Mouse (Mus musculus) olfactory bulb, adult 2 months (tissue): ENCODE measurements around the gene Vps72. TPM values are rescaled to one million over a fixed set of nuclear protein-coding genes. Genes with fewer than 3 reads are reported as not detected.

ENCODE experiments used
- H3K27ac ChIP-seq: fragments of 200-500 bp; 2 replicates; pipeline ENCODE4 v1.5.1; 2012; ENCODE audit warnings: low read depth, low read length; ENCODE audit not compliant: insufficient read depth
- H3K4me1 ChIP-seq: fragments of 200-500 bp; 2 replicates; pipeline ENCODE4 v1.6.1; 2012; ENCODE audit warnings: low read length; ENCODE audit not compliant: control insufficient read depth, insufficient read depth
- H3K4me3 ChIP-seq: fragments of 200-500 bp; 2 replicates; pipeline ENCODE4 v1.5.1; 2012; ENCODE audit warnings: mild to moderate bottlenecking, low read depth, low read length, moderate library complexity; ENCODE audit not compliant: insufficient read depth
- CTCF ChIP-seq: fragments of 200-500 bp; IDR thresholded peaks from 2 replicates; pipeline ENCODE4 v1.5.1; 2012; ENCODE audit warnings: low read depth, mild to moderate bottlenecking, low read length, moderate library complexity; ENCODE audit not compliant: insufficient read depth
- POLR2A ChIP-seq: fragments of 200-500 bp; IDR thresholded peaks from 2 replicates; pipeline ENCODE4 v1.6.1; 2012; ENCODE audit warnings: mild to moderate bottlenecking, low read depth, low read length, moderate library complexity; ENCODE audit not compliant: insufficient read depth
- WGBS: fragments of 180-500 bp; shearing (Covaris S2); methylation state at CpG from one replicate; pipeline ENCODE4 v1.1.7; 2018; 5-methylcytosine and 5-hydroxymethylcytosine counted together
- polyA plus RNA-seq: library from polyadenylated mRNA; stranded (reverse); fragments of >200 nt; gene quantifications from 2 replicates; pipeline ENCODE4 v1.2.4, GENCODE M21; 2012; ENCODE audit warnings: low replicate concordance; ENCODE audit not compliant: missing spikeins, insufficient read depth, insufficient read length

The Vps72 gene
- polyA plus RNA-seq, 1 experiment: not detected

DNA sequence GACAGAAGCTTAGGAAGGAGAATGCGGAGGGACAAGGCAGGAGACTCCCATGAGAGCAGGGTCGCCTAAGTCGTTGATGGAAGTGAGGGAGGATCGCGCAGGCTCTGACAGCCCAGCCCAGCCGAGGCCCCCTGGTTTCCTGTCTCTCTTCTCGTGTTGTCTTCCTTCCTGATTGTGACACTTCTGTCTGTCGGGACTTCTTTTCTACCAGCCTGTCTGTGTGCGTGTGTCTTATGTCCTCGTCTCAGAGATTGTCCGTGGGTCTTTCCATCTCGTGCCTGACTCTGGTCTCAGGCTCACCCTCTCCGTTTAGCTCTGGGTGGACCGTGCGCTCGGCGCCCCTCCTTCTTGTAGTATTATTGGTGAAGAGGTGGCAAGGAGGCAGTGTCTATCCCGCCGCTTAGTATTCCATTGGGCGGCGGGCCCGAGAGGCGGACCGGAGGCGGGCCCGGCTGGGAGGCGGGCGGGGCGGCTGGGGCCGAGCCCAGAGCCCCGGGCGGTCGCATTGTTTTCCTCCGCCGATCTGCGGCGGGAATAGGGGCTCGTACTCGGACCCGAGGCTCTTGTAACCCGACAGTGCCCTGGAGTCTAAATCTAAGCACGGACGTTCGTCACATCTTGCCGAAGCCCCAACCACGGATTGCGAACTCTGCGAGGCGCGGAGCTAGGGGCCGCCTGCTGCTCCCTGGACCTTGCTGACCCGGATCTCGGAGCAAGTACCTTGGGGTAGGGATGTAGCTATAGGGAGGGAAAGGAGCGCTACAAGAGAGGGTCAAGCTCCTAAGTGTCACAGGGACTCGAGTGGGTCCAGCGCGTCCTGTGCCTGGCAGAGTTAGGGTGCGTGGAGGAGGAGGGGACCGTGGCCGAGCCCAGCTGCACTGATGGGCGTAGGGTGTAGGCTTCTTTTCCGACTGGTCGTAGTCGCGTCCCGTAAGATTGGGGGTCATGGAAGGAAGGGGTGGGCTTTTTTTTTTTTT is 49.5 kb downstream of the Vps72 start, which contains the start of gene Sema6c:
Gene Sema6c, plus strand, starts transcription at position 471 of the 977 bp plus-strand sequence.
- TF ChIP-seq CTCF (no peak), POLR2A (peak; percentile 44)
- H3K4me1 ChIP-seq: peaks cover 29% of the 10 kb centered on the region
- H3K4me3 ChIP-seq: peak within 1 kb of the TSS; percentile 84
- 0 out of 2 replicates have a peak within 1 kb of the TSS, but pooled peaks have one; percentile 17 for H3K27ac ChIP-seq
- WGBS: under 1% methylated on average over 66 of the region's 66 CpGs

DNA sequence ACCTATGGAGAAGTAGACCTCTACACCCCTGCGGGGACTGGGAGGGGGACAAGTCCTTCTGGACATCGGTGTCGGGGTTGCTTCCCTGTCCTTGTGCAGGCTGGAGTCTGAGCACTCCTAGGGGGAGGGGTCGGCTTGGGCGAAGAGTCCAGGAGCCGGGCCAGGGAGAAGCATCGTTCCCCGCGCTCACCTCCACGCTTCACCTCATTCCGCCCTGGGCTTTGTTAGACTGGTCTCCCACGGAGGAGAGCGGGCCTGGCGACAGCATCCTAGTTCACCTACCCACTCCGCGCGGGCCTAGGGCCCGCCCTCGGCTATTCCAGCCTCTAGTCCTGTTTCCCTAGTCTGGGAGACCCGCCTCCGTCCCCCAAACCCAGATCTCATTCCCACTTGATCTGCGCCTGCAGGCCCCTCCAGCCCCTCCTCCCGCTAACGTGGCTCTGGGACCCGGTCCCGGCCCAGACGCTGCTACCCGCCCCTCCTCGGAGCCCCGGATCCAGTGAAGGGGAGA is 50.3 kb downstream of the Vps72 start:
- WGBS: under 1% methylated on average over 30 of the region's 30 CpGs
- Histone ChIP-seq H3K4me1 (peaks cover 29% of the 10 kb centered on the region), H3K4me3 (peak overlapping the region; percentile 84), H3K27ac (0 out of 2 replicates have a peak overlapping the region, but pooled peaks have one; percentile 17)
- TF ChIP-seq POLR2A: no peak

DNA sequence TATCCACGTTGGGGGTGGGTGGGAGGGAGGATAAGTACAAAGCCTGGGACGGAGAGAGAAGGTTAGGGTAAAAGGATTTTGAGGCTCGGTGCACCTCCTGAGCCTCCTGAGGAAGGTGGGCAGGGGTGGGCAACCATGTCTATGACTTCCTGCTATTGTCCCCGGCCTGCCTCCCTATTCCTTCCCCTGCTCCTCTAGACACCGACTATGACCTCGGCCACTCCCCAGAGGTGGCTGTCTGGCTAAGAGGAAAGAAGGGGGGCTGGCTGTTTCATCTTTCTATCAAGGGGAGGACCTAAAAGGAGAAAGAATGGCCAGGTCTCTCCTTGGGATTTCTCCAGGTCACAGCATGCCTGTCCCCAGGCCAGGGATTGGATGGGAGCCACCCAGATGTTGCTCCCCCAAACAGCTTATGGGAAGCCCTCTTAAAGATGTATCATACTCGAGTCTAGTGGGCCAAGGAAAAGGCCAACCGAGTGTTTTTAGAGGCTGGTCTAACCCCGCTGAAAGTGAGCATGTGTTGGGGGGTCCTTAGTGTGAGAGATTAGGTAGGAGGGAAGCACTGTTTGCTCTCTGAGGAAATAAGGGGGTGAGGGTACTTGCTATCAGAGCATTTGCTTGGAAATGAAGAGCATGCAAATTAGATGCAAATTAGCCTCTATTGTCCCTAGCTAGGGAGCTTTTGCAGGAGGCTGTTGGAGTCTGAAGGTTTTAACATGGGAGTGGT is 51.0 kb downstream of the Vps72 start:
- peaks cover 29% of the 10 kb centered on the region for H3K4me1 ChIP-seq
- H3K4me3 ChIP-seq: peak overlapping the region; percentile 84
- TF ChIP-seq POLR2A (no peak), CTCF (no peak)
- H3K27ac ChIP-seq: peak overlapping the region; percentile 15; the same call in 1 of the 2 replicates
- WGBS: 12% methylated on average over 9 of the region's 9 CpGs

DNA sequence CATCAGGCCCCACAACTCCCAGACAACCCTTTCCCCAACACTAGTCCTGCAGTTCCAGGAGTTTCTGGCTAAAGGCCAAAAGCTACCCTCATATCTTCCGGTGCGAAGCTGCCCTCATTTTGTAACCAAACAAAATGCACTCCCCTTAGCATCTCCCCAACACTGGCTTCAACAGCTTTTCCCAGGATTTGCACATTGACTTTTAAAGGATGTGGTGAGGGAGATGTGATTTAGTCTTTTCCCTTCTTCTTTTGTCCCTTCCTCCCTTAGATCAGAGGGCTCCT is 51.5 kb downstream of the Vps72 start:
- TF ChIP-seq POLR2A: no peak
- TF ChIP-seq CTCF: no peak
- Histone ChIP-seq H3K4me1 (peaks cover 29% of the 10 kb centered on the region), H3K4me3 (no peak overlapping the region), H3K27ac (peak overlapping the region; percentile 15; the same call in 1 of the 2 replicates)
- WGBS: 35% methylated on average over 2 of the region's 2 CpGs

DNA sequence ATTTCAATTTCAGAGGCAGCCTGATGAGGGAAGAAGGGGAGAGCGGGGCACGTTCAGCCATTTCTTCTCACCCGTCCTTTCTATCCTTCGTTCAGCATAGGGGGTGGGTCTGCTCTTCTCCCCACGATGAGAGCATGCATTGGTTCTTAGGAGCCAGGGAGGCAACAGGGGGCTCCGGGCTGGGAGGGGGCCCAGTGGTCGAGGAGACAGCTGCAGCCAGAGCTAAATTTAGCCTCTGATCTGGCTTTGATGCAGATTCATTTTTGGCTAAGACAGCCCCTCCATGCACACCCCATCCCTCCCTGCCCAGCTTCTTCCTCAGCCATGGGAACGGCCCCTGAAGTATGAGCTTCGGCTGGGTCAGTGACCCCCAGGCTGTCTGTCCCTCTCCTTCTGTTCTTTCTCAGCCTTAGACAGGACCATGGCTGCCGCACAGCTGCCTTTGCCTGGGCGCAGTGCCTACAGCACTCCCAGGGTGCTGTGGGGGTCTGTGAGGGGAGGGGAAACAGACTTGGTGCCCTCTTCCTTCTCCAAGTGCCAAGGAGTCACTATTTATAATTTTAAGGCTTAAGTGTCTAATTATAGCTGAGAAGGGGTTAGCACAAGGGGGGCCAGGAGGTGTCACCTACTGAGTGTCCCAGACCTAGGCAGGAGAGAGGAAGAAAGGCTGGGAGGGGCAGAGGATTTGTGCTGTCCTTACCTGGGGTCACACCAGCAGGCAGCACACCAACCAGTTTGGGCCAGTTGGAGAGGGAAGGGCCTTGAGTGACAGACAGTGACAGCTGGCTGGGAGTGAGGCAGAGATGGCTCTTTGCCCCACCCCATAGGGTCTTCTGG is 52.8 kb downstream of the Vps72 start:
- no peak overlapping the region for H3K4me3 ChIP-seq
- H3K27ac ChIP-seq: 0 out of 2 replicates have a peak overlapping the region, but pooled peaks have one; percentile 31
- TF ChIP-seq POLR2A: no peak
- no peak for TF ChIP-seq CTCF

DNA sequence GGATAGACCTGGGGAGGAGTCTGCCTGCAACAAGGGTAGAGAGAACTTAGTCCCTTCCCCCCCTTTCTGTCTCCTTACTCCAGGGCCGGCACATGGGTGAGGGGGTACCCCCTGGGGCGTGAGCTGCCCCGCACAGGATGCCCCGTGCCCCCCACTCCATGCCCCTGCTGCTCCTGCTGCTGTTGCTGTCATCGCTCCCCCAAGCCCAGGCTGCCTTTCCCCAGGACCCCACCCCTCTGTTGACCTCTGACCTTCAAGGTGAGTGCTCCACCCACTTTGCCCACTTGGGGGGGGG is 53.4 kb downstream of the Vps72 start:
- TF ChIP-seq POLR2A (no peak), CTCF (no peak)
- 71% methylated on average over 5 of the region's 5 CpGs for WGBS
- peaks cover 29% of the 10 kb centered on the region for H3K4me1 ChIP-seq
- H3K4me3 ChIP-seq: no peak overlapping the region
- no peak overlapping the region for H3K27ac ChIP-seq

More for the DNA sequence above, 52.8 kb downstream of the Vps72 start:
- 41% methylated on average over 11 of the region's 11 CpGs for WGBS
- peaks cover 29% of the 10 kb centered on the region for H3K4me1 ChIP-seq

DNA sequence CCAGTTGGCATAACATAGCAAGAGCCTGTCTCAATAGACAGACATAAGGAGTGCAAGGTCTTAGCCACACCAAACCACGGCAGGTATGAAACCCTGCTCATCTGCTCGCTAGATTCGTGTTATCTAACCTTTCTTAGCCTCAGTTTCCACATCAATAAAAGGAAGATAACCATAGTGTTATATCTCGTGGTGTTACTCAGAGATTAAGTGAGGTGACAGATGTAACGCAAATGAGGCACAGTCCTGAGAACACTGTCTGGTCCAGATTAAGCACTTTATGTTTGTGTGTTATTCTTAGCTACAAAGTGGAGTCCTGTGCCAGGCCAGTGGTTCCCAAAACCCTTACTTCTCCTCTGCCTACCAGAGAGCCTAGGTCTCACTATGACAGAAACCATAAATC is 54.0 kb downstream of the Vps72 start:
- peaks cover 25% of the 10 kb centered on the region for H3K4me1 ChIP-seq
- 86% methylated on average over 5 of the region's 5 CpGs for WGBS

DNA sequence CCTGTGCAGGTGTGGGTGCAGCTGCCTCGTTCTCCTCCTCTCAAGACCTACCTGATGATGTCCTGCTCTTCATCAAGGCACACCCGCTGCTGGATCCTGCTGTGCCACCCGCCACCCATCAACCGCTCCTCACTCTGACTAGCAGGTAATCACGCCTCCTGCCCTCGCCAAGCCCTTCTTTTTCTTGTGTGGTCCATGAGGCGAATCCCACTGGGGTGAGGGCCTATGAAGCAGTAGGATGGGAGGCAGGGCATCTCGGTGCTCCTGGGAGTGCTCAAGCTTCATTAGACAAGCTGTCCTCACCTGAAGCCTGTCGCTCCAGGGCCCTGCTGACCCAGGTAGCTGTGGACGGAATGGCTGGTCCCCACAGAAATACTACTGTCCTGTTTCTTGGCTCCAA is 59.2 kb downstream of the Vps72 start:
- H3K4me3 ChIP-seq: no peak overlapping the region
- peaks cover 10% of the 10 kb centered on the region for H3K4me1 ChIP-seq
- WGBS: 91% methylated on average over 10 of the region's 10 CpGs
- H3K27ac ChIP-seq: no peak overlapping the region
- TF ChIP-seq CTCF: no peak
- TF ChIP-seq POLR2A: no peak

More for the DNA sequence above, 54.0 kb downstream of the Vps72 start:
- TF ChIP-seq POLR2A (no peak), CTCF (no peak)
- no peak overlapping the region for H3K4me3 ChIP-seq
- no peak overlapping the region for H3K27ac ChIP-seq

DNA sequence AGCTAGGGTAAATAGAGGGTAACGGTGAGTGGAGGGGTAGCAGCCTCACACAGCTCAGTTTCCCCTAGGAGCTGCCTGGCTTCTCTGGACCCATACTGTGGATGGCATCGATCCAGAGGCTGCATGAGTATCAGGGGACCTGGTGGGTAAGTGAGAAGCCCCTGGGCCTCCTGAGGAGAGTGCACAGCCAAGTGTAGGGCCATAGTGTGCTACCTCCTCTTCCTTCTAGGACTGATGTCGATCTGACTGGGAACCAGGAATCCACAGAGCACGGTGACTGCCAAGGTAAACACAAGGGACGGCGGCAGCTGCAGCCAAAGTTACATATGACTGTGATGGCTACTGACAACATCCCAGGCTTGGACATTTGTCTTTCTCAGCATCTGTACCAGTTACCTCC is 60.3 kb downstream of the Vps72 start:
- H3K4me1 ChIP-seq: peaks cover 10% of the 10 kb centered on the region
- H3K27ac ChIP-seq: no peak overlapping the region
- H3K4me3 ChIP-seq: no peak overlapping the region
- TF ChIP-seq POLR2A (no peak), CTCF (no peak)
- WGBS: 91% methylated on average over 6 of the region's 6 CpGs

Other genes starting within 250 kb of the Vps72 start
- gene Psmb4, start 224.1 kb upstream of the Vps72 start, polyA plus RNA-seq: not detected in 2 replicates
- gene Selenbp1, start 178.0 kb upstream of the Vps72 start, polyA plus RNA-seq: not detected in 2 replicates
- gene Rfx5, start 156.9 kb upstream of the Vps72 start, polyA plus RNA-seq: not detected in 2 replicates
- not detected in 2 replicates for gene Pi4kb, start 136.3 kb upstream of the Vps72 start, polyA plus RNA-seq
- 132 TPM in 1 of 2 replicates, not detected in the other for gene Zfp687, start 95.6 kb upstream of the Vps72 start, polyA plus RNA-seq
- gene Psmd4, start 68.4 kb upstream of the Vps72 start, polyA plus RNA-seq: 457 TPM in 1 of 2 replicates, not detected in the other
- not detected in 2 replicates for gene Pip5k1a, start 4.1 kb upstream of the Vps72 start, polyA plus RNA-seq
- gene Tmod4, start 13.5 kb downstream of the Vps72 start, polyA plus RNA-seq: not detected in 2 replicates
- not detected in 2 replicates for gene Scnm1, start 23.0 kb downstream of the Vps72 start, polyA plus RNA-seq
- gene Lysmd1, start 23.1 kb downstream of the Vps72 start, polyA plus RNA-seq: not detected in 2 replicates
- gene Tnfaip8l2, start 31.3 kb downstream of the Vps72 start, polyA plus RNA-seq: not detected in 2 replicates
- not detected in 2 replicates for gene Sema6c, start 49.4 kb downstream of the Vps72 start, polyA plus RNA-seq
- gene Gabpb2, start 106.9 kb downstream of the Vps72 start, polyA plus RNA-seq: not detected in 2 replicates
- gene Cdc42se1, start 117.7 kb downstream of the Vps72 start, polyA plus RNA-seq: 164 TPM in 1 of 2 replicates, not detected in the other
- gene Mllt11, start 121.1 kb downstream of the Vps72 start, polyA plus RNA-seq: not detected in 2 replicates
- gene Gm128, start 130.6 kb downstream of the Vps72 start, polyA plus RNA-seq: not detected in 2 replicates
- gene Bnipl, start 140.2 kb downstream of the Vps72 start, polyA plus RNA-seq: not detected in 2 replicates
- gene Mindy1, start 170.3 kb downstream of the Vps72 start, polyA plus RNA-seq: not detected in 2 replicates
- gene Prune1, start 171.1 kb downstream of the Vps72 start, polyA plus RNA-seq: not detected in 2 replicates
- not detected in 2 replicates for gene Anxa9, start 196.2 kb downstream of the Vps72 start, polyA plus RNA-seq
- not detected in 2 replicates for gene Cers2, start 203.8 kb downstream of the Vps72 start, polyA plus RNA-seq
- not detected in 2 replicates for gene Setdb1, start 246.2 kb downstream of the Vps72 start, polyA plus RNA-seq